Mouse (Mus musculus) subcutaneous adipose tissue, adult 2 months (tissue): ENCODE results near the gene Cd300lg. TPM values are rescaled to one million over a fixed set of nuclear protein-coding genes. Genes with fewer than 3 reads are reported as not detected.

ENCODE experiments used
- polyA plus RNA-seq: library from polyadenylated mRNA; depleted of rRNA; stranded (reverse); fragments of >200 nt; gene quantifications from 2 replicates; pipeline ENCODE4 v1.2.3, GENCODE M21; 2012; ENCODE audit warnings: low replicate concordance; rRNA removed

The Cd300lg gene
- 68.3 and 284 TPM in 2 replicates for polyA plus RNA-seq

GRCm38 (mm10) chr11:102041350-102041949 lies at the start of gene Cd300lg:
Cd300lg (plus strand) TSS chr11:102041509.

DNA sequence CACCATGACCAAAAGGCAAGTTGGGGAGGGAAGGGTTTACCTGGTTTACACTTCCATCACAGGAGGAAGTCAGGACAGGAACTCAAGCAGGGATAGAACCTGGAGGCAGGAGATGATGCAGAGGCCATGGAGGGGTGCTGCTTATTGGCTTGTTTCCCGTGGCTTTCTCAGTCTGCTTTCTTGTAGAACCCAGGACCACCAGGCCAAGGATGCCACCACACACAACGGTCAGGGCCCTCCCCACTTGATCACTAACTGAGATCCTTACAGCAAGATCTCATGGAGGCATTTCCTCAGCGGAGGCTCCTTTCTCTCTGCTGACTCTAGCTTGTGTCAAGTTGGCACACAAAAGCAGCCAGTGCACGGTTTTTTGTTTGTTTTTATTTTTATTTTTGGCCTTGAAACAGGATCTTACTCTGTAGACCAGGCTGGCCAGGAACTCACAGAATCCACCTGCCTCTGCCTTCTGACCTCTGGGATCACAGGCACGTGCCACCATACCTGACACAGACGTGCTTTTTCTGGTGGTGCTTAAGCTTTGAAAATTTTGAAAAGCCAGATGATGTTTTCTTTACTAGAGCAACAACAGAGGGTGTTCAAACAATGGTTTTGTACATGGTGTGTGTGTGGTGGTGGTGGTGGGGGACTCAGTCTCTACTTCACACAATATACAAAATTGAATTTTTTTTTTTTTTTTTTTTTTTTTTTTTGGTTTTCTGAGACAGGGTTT lies 13.1 kb upstream of the Cd300lg start, which contains the start of gene Mpp3:
Gene Mpp3 (minus strand): TSS at position 375 of the 730 bp plus-strand sequence.

DNA sequence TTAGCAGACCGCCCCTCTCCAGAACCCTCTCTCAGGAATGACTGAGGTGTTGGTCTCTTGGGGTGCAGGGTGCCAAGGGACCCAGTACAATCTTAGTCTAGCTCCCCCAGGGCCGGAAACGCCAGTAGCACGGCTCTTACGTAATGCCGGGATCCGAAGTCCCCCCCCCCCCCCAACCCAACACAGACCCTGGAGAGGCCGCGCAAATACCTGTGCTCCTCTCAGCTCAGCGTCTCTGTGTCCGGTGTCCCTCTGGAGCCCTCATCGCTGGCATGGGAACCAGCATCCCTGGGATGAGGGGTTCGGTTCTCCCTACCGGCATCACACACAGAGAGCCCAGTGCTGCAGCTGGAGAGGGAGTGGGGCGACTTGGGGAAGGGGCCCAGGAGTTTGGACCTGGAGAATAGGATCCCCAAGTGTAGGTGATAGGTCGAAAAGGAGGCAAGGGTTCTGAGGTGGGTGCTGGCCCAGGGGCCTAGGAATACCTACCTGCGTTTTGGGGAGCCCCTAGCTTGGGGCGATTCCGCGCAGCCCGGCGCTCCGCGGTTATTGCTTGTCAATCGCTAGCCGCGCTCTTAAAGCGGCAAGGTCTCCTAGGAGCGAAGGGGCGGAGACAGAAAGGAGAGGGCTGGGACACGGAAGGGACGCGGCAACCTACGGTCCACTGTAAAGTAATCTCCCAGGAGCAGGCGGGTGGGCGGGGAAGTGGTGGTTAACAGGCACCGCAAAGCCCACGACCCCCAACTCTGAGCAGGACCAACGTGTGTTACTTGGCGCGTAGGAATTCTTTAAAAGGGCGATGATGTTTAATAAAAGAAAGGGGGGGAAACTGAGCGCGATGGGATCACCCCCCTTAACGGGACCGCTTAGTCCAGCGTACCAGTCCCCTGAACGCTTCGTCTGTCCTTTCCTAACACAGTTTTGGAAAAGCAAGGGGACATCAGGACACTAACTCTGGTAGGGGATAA lies 46.9 kb downstream of the Cd300lg start, which contains the start of gene Mpp2:
Gene Mpp2 (minus strand): TSS at position 585 of the 968 bp plus-strand sequence.

DNA sequence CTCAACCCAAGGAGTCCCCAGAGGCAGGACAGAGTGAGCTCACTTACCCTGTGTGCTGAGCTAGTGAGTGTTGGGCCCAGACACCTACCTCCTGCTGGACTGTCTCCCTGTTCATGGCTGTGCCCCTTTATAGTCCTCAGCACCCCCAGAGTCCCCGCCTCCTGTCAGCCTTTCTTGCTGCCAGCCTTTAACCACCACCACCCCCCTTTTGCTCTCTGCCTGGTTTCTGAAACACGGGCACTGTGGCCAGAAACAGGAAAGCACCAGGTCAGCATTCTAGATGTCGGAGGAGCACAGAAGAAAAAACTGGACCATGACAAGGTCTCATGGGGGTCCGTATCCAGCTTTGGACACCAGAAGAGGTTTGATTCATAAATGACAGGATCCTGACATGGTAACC lies 59.9 kb downstream of the Cd300lg start, which contains the start of gene Ppy:
Gene Ppy (minus strand): TSS at position 101 of the 400 bp plus-strand sequence.

Other genes with a start within 250 kb of the Cd300lg start
- gene Meox1, start 147.1 kb upstream of the Cd300lg start, polyA plus RNA-seq = 3.5 and 6.5 TPM in 2 replicates
- gene Sost, start 74.5 kb upstream of the Cd300lg start, polyA plus RNA-seq = 0.06 and 0.28 TPM in 2 replicates
- not detected in 2 replicates for gene Cfap97d1, start 57.2 kb upstream of the Cd300lg start, polyA plus RNA-seq
- gene Dusp3, start 54.5 kb upstream of the Cd300lg start, polyA plus RNA-seq = 104 and 184 TPM in 2 replicates
- gene Mpp3, start 13.0 kb upstream of the Cd300lg start, polyA plus RNA-seq = 5.0 and 8.7 TPM in 2 replicates
- 12.6 and 13.1 TPM in 2 replicates for gene Mpp2, start 47.0 kb downstream of the Cd300lg start, polyA plus RNA-seq
- not detected in 2 replicates for gene Ppy, start 59.8 kb downstream of the Cd300lg start, polyA plus RNA-seq
- gene Pyy, start 66.3 kb downstream of the Cd300lg start, polyA plus RNA-seq = not detected in 2 replicates
- not detected in 2 replicates for gene Nags, start 104.0 kb downstream of the Cd300lg start, polyA plus RNA-seq
- 18.7 and 31.1 TPM in 2 replicates for gene Tmem101, start 114.9 kb downstream of the Cd300lg start, polyA plus RNA-seq
- gene Lsm12, start 143.8 kb downstream of the Cd300lg start, polyA plus RNA-seq = 47.8 and 68.5 TPM in 2 replicates
- gene G6pc3, start 148.1 kb downstream of the Cd300lg start, polyA plus RNA-seq = 111 and 119 TPM in 2 replicates
- 96.1 and 120 TPM in 2 replicates for gene Hdac5, start 188.7 kb downstream of the Cd300lg start, polyA plus RNA-seq
- 0.63 and 4.8 TPM in 2 replicates for gene BC030867, start 207.4 kb downstream of the Cd300lg start, polyA plus RNA-seq
- 0.36 and 0.50 TPM in 2 replicates for gene Asb16, start 227.2 kb downstream of the Cd300lg start, polyA plus RNA-seq
- 64.4 and 68.1 TPM in 2 replicates for gene Tmub2, start 243.4 kb downstream of the Cd300lg start, polyA plus RNA-seq